Mouse (Mus musculus) lung, adult 10 weeks (tissue): ENCODE results near the gene Phactr1. TPM values are rescaled to one million over a fixed set of nuclear protein-coding genes. Genes with fewer than 3 reads are reported as not detected.

ENCODE experiments used
- polyA plus RNA-seq: library from polyadenylated mRNA; stranded (reverse); fragments of 350-450 nt; fragmentation: Illumina TruSeq; extraction: RNeasy Lipid Tissue Mini Kit (QIAGEN cat#74804); gene quantifications from one replicate; pipeline ENCODE4 v1.2.3, GENCODE M21; 2014; ENCODE audit warnings: low read depth, low replicate concordance; ENCODE audit not compliant: insufficient read depth

Gene Phactr1
- polyA plus RNA-seq = 34.5 TPM

DNA sequence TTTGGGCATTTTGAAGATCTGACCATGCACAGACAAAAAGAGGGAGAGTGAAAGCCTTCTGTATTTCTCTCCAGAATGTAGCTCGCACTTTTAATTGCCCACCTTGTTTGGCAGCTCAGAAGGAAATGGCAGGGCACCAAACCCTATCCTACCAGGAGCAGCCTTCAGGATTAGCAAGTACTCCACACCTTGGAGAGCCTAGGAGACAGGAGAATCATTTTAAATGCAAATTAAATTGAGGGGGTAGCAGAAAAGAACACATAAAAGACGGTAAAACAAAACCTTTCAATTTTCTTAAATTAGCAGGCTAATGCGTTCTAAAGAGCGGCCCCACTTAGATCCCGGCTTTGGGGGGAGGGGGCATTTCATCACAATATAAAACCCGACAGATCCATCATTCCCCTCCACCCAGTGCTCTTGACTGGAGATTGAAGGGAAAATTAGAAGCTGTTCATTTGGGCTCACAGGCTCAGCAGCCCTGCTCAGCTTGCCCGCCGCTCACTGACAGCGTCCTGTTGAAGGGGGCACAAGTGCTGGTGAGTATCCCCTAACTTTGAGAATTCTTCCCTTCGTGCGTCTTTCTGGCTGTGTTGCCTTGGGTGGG, at the start of gene Phactr1:
Gene Phactr1 (plus strand): TSS at position 233 of the 604 bp plus-strand sequence.

DNA sequence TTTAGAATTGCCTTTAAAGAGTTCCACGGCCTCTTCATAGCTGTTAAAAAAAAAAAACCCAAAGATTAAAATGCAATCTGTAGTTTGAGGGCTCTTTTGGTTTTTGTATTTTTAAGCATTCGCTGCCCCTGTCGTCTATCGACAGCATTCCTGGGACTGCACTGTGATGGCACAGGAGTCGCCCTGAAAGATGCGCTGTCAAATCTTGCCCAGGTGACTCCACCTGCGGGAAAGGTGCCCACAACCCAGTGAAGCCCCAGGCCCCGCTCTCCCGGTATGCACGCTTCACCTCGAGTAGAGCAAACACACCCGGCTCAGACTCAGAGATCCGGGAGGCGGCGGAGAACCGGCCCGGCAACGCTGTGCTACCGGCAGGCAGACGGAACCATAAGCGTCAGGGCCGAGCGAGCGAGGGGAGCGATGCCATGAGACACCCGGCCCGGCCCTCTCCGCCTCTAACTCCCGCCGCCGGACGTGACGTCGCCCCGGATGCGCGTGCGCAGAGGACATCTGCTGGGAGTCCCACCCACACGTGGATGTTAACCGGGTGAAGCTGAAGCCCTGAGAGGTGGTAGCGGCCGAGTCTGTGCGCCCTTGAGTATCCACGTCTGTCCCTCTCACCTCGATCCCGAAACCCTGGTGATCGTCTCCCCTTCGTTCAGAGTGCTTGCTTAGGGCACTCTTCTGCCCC, 490.7 kb downstream of the Phactr1 start, which contains the start of gene Tbc1d7:
Gene Tbc1d7 (minus strand): TSS at position 482 of the 691 bp plus-strand sequence.

